Mouse (Mus musculus) cortical plate, adult 2 months (tissue): ENCODE results near the gene Spdye4a.

ENCODE experiments used
- CTCF ChIP-seq: fragments of 200-500 bp; IDR thresholded peaks from 2 replicates; pipeline ENCODE4 v1.5.1; 2011; ENCODE audit warnings: mild to moderate bottlenecking, control low read depth, low read length; ENCODE audit not compliant: insufficient read depth; ENCODE audit errors: extremely low read depth
- POLR2A ChIP-seq: fragments of 200-500 bp; IDR thresholded peaks from 2 replicates; pipeline ENCODE4 v1.6.1; 2011; ENCODE audit warnings: mild to moderate bottlenecking, low read length, control low read depth; ENCODE audit not compliant: insufficient read depth; ENCODE audit errors: extremely low read depth

DNA sequence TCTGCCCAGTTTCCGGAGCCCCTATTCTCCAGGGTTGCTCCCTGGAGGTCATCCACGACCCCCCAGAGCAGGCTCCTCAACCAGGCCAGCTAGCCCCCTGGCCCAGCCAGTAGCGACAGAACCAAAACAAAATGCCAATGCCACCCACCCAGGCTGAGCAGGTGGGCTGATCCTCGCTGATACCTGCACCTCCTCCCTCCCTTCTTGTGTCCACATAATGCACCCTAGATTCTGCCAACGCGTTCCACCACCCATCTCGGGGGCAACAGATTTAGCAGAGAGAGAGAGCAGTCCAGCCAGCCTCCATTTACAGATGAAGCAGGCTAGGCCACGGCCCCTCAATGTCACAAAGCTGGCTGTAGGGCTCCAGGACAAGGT lies 42.3 kb upstream of the Spdye4a start:
- TF ChIP-seq CTCF = no peak
- no peak for TF ChIP-seq POLR2A
